Mouse (Mus musculus) ovary, adult 2 months (tissue): Measurements from ENCODE around the gene Lcor. TPM values are rescaled to one million over a fixed set of nuclear protein-coding genes. Genes with fewer than 3 reads are reported as not detected.

ENCODE experiments used
- polyA plus RNA-seq: library from polyadenylated mRNA; depleted of rRNA; stranded (reverse); fragments of >200 nt; gene quantifications from 2 replicates; pipeline ENCODE4 v1.2.3, GENCODE M21; 2012; rRNA removed

Lcor gene
- 2.5 and 3.6 TPM in 2 replicates for polyA plus RNA-seq

GRCm38 (mm10) chr19:41482190-41482908 lies at the start of gene Lcor:
Lcor (plus strand) TSS chr19:41482637.

GRCm38 (mm10) chr19:41581706-41582420 lies 99.4 kb downstream of the Lcor start, which contains the start of gene Gm340:
Gm340 (plus strand) TSS chr19:41582370.

Other genes with a start within 250 kb of the Lcor start
- gene Tm9sf3, start 218.6 kb upstream of the Lcor start, polyA plus RNA-seq, result 43.2 and 50.7 TPM in 2 replicates
- 13.6 and 13.7 TPM in 2 replicates for gene Pik3ap1, start 97.5 kb upstream of the Lcor start, polyA plus RNA-seq
- gene Gm340, start 99.7 kb downstream of the Lcor start, polyA plus RNA-seq, result 1.2 and 1.3 TPM in 2 replicates